Mouse (Mus musculus): Measurements from ENCODE around the gene Mdh1. TPM values are rescaled to one million over a fixed set of nuclear protein-coding genes. Genes with fewer than 3 reads are reported as not detected.
"Not testable (repeated sequence)": the region's sequence is repeated elsewhere in the genome, so short reads cannot be mapped to it uniquely, and the experiment has no call there.

The Mdh1 gene
- polyA plus RNA-seq, 3 experiments from 2014 or later: 421 to 446 (median 430) TPM

GRCm38 (mm10) chr11:21545021-21545420 is 27.1 kb downstream of the Mdh1 start:
- ATAC-seq: no peak

- ATAC-seq: no peak
Measured at GRCm38 (mm10) chr11:21542731-21543130, 29.4 kb downstream of the Mdh1 start.

- no peak for ATAC-seq
Measured at GRCm38 (mm10) chr11:21540622-21541021, 31.5 kb downstream of the Mdh1 start.

- no peak for ATAC-seq
Measured at GRCm38 (mm10) chr11:21540072-21540471, 32.1 kb downstream of the Mdh1 start.

- not testable (repeated sequence) for ATAC-seq
Measured at GRCm38 (mm10) chr11:21530856-21531255, 41.3 kb downstream of the Mdh1 start.

- no peak for ATAC-seq
Measured at GRCm38 (mm10) chr11:21528676-21529394, 43.3 kb downstream of the Mdh1 start.

GRCm38 (mm10) chr11:21517726-21518125 is 54.4 kb downstream of the Mdh1 start:
- ATAC-seq: no peak

GRCm38 (mm10) chr11:21516396-21516795 is 55.8 kb downstream of the Mdh1 start:
- ATAC-seq: not testable (repeated sequence)

GRCm38 (mm10) chr11:21510577-21510976 is 61.6 kb downstream of the Mdh1 start:
- not testable (repeated sequence) for ATAC-seq

- not testable (repeated sequence) for ATAC-seq
Measured at GRCm38 (mm10) chr11:21508713-21509112, 63.5 kb downstream of the Mdh1 start.

GRCm38 (mm10) chr11:21507073-21507472 is 65.1 kb downstream of the Mdh1 start:
- ATAC-seq: not testable (repeated sequence)

Other genes starting within 250 kb of the Mdh1 start
- gene Ugp2, start 201.2 kb downstream of the Mdh1 start, polyA plus RNA-seq (2017; shearing (Covaris generic)): 10 to 100 TPM; 35.8 to 49.2 (median 36.8) TPM
- gene Wdpcp, start 132 bp downstream of the Mdh1 start, polyA plus RNA-seq (2017; shearing (Covaris generic)): 1 to 10 TPM in 1 of 3 experiments, under 1 TPM in 2; 0.20 to 2.2 (median 0.25) TPM

All from inflammation-experienced regulatory T-cells, adult 6 months (primary cell).